Mouse (Mus musculus): Measurements from ENCODE around the gene Nfkb2.

The Nfkb2 gene

DNA sequence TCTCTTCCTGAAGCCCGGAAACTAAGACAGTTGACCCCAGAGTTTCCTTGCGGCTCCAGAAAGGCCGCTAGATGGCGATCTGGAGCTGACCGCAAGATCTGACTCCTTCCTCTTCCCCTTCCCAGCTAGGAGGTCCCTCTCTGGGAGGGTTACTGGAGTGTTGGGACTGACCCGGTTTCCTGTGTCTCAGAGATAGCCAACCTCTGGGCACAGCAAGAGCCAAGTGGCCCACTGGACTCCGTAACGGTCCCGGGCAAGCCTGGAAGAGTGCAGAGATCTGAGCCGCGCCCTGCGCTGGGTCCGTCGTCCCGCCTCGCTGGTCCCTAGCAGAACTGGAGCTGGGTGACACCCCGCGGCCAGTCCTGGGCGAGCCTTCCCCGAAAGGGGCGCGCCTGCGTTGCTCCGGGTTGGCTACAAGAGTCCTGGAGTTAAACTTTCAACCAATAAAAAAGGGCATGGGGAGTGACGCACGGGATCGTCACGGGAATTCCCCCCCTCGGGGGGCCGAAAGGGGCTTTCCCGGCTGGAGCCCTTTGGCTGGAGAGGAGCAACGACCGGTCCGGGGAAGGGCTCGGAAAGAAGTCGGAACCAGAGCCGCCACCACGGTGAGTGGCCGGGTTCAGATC is at the start of gene Nfkb2:
Nfkb2 (plus strand) TSS at position 105 of the 626 bp plus-strand sequence.
- DNase-seq (ENCODE audit: low spot score in 2 of 2): peak; percentile 83 to 88

GRCm38 (mm10) chr19:46264762-46265161 is 39.4 kb upstream of the Nfkb2 start:
- no peak for DNase-seq (ENCODE audit: low spot score in 2 of 2)

DNA sequence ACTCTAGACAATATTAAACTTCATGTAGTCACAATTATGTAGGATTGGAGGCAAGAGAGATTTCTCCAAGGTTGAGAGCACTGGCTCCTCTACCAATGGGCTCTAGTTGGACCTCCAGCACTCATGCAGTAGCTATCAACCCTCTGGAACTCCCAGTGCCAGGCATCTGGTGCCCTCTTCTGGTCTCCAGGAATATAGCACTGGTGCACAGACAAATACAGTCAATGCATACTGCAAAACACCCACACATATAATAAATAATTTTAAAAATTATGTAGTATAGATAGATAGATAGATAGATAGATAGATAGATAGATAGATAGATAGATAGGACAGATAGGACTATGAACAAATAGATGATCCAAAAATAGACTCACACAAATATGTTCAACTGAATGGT is 28.8 kb upstream of the Nfkb2 start:
- peak in 1 of 2 experiments; percentile 19 for DNase-seq (ENCODE audit: low spot score in 2 of 2)

DNA sequence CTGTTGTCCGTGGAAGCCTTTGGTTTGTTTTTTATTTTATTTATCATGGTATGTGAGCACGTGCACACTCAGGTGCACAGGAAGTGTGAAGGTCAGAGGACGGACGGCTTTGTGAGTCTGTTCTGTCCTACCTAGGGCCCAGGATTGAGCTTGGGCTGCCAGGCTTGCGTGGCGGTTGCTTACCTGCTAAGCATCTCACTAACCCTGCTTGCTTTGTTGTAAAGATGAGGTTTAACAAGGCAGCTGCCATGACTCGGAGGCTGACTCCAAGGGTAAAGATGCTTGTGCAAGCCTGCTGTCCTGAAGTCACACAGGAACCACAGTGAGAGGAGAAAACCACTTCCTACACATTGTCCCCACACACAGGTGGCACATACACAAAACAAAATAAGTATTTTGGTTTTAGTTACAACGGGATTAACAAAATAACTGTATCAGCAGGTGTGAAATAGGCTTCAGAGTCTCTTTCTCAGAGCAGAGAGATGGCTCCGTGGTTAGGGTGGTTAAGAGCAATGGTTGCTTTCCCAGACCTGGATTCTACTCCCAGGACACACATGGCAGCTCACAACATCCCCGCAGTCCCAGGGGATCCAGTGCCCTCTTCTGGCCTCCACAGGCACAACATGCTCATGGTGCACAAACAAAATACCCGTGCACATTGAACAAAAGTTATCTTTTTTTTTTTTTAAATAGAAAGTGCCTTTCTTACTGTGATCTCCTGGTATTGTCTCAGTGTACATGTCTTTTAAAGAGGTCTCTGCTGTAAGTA is 21.9 kb upstream of the Nfkb2 start:
- no peak for DNase-seq (ENCODE audit: low spot score in 2 of 2)

DNA sequence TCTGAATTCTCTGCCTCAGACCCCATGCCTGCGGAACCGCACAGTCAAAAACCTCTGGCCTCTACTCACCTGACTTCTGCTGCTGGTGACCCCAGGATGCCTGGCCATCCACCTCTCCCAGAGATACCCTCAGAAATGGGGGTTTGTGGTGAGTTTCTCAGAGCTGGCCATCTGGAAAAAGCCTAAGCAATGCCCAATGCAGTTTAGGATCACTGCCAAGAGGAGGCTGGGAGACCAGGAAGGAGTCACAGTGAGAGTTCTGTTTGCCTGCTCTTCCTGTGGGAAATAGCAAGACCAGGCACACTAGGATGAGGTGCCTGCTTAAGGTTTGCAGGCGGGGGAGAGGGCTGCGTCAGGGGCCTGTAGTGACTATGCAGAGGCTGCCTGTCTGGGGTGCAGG is 19.4 kb upstream of the Nfkb2 start:
- DNase-seq (ENCODE audit: low spot score in 2 of 2): no peak

GRCm38 (mm10) chr19:46285631-46286030 is 18.5 kb upstream of the Nfkb2 start:
- no peak for DNase-seq (ENCODE audit: low spot score in 2 of 2)

- no peak for DNase-seq (ENCODE audit: low spot score in 2 of 2)
Measured at GRCm38 (mm10) chr19:46286047-46286446, 18.1 kb upstream of the Nfkb2 start.

DNA sequence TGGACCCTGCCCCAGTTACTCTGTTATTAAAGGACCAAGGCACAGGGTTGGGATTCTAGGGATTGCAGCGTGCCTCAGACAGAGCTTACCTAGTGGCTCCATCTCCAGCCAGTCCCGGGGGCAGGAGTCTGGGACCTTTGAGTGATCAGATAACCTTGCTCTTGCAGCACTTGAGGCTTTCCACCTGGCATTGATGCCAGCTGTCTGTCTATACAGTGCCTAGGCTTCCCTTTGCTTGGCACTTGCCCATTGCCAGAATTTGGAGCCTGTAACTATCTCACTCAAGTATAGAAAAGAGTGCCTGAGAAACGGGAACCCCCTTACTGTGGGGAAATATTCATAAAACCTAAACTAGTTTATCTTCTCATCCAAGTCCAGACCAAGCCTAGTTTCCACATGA is 17.2 kb upstream of the Nfkb2 start:
- no peak for DNase-seq (ENCODE audit: low spot score in 2 of 2)

GRCm38 (mm10) chr19:46287566-46287965 is 16.6 kb upstream of the Nfkb2 start:
- no peak for DNase-seq (ENCODE audit: low spot score in 2 of 2)

- no peak for DNase-seq (ENCODE audit: low spot score in 2 of 2)
Measured at GRCm38 (mm10) chr19:46290535-46291105, 13.5 kb upstream of the Nfkb2 start.

GRCm38 (mm10) chr19:46296938-46297337 is 7.2 kb upstream of the Nfkb2 start:
- DNase-seq (ENCODE audit: low spot score in 2 of 2): no peak

DNA sequence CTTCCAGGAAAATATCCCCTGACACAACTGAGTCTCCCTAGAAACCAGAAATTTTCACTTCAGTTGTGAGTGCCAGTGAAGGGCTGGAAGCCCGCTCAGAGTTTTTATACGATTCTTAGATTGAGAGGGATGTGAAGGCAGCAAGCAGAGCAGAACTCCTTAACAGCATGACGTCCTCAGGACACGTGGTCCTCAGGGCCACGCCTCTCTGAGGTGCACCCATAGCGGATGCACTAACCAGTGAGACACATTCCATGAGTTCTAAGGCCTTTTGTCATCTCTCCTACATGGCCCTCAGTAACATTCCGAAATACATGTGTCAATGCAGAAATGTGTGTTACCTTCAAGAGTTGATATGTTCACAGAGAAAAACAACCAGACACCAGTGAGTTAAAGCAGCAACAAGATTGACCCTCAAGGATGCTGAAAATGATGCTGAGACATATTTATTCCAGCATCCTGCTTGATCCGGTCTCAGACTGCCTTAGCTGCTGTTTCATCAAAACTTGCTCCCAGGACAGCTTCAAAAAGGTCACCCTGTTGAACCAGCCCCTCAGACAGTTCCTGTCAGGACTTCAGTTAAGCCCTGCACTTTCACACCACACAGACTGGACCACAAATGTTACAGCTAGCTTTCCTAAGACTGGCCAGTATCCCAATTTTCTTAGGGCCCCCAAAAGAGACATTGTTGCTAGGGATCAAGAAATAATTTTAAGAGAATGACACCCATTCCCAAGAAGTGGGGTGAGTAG is 3.6 kb upstream of the Nfkb2 start:
- no peak for DNase-seq (ENCODE audit: low spot score in 2 of 2)

DNA sequence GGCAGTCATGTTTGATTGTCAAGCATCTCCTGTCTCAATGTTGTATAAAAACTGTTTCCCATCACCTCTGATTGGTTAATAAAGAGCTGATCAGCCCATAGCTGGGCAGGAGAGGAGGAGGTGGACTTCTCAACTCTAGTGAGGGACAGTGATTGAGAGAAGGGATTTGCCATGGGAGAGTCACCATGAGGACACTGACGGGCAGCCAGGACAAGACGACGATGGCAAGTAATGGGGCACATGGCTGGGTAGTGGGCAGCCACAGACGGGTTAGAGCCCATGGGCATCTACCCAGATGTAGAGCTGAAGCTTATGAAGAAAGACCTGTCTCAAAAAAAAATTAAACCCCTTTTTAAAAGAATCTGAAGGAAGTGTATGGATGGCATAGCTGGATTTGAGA is 1.6 kb upstream of the Nfkb2 start:
- DNase-seq (ENCODE audit: low spot score in 2 of 2): no peak

- DNase-seq (ENCODE audit: low spot score in 2 of 2): no peak
Measured at GRCm38 (mm10) chr19:46303251-46304215, 587 bp upstream of the Nfkb2 start.

DNA sequence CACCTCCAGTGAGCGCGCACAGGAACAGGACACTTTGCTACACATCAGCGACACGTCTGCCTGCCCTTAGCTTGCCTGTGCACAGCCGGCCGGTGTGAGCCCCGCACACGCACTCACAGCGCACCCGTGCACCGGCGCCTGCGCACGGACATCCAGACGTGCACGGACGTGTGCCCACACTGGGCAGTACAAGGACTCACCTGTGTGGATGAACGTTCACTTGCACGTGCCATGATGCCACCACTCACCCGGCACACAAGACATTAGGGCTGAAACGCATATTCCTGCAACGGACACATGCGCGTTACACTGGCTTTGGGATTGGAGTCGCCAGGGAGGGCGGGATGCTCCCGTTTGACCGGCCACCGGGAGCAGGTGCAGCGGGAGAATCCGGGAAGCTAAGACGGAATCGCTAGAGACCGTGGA is 801 bp downstream of the Nfkb2 start:
- DNase-seq (ENCODE audit: low spot score in 2 of 2): no peak

GRCm38 (mm10) chr19:46305432-46306267 is 1.5 kb downstream of the Nfkb2 start:
- DNase-seq (ENCODE audit: low spot score in 2 of 2): peak; percentile 82 to 89

GRCm38 (mm10) chr19:46306268-46306610 is 2.1 kb downstream of the Nfkb2 start:
- DNase-seq (ENCODE audit: low spot score in 2 of 2): no peak

DNA sequence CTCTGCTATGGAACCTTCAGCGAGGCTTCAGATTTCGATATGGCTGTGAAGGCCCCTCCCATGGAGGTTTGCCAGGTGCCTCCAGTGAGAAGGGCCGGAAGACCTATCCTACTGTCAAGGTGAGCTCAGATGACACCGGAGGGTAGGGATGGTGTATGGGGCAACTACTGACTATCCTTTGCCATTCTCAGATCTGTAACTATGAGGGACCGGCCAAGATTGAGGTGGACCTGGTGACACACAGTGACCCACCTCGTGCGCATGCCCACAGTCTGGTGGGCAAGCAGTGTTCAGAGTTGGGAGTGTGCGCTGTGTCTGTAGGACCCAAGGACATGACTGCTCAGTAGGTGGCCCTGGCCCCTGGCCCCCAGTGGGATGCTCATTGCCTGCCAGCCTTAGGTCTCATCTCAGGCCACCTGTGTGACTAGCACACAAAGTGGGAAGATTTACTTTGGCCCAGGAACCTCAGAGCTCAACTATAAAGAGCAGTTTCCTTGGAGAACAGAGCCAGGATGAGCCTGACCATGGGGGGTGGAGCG is 2.7 kb downstream of the Nfkb2 start:
- no peak for DNase-seq (ENCODE audit: low spot score in 2 of 2)

GRCm38 (mm10) chr19:46307781-46308180 is 3.7 kb downstream of the Nfkb2 start:
- no peak for DNase-seq (ENCODE audit: low spot score in 2 of 2)

GRCm38 (mm10) chr19:46308303-46308702 is 4.2 kb downstream of the Nfkb2 start:
- DNase-seq (ENCODE audit: low spot score in 2 of 2): no peak

All from spleen, postnatal 14 days (tissue).